Mouse (Mus musculus) neutrophil, adult 5-6 weeks (primary cell): Measurements from ENCODE around the gene Tmem251. TPM values are rescaled to one million over a fixed set of nuclear protein-coding genes. Genes with fewer than 3 reads are reported as not detected.

Experiments
- ATAC-seq: fragments of 151-379, 151-347 bp; 2 replicates; pipeline ENCODE4 v1.8.0; 2017; ENCODE audit warnings: mild to moderate bottlenecking, moderate TSS enrichment; ENCODE audit not compliant: insufficient number of reproducible peaks, poor library complexity, low FRiP score, severe bottlenecking; ENCODE audit errors: extremely low read depth
- total RNA-seq: library from RNA; stranded (forward); fragments of 200-1000 nt; gene quantifications from 2 replicates; pipeline ENCODE4 v1.2.3, GENCODE M21; 2017

The Tmem251 gene
- total RNA-seq, 1 experiment from 2014 or later = 11.2 TPM

DNA sequence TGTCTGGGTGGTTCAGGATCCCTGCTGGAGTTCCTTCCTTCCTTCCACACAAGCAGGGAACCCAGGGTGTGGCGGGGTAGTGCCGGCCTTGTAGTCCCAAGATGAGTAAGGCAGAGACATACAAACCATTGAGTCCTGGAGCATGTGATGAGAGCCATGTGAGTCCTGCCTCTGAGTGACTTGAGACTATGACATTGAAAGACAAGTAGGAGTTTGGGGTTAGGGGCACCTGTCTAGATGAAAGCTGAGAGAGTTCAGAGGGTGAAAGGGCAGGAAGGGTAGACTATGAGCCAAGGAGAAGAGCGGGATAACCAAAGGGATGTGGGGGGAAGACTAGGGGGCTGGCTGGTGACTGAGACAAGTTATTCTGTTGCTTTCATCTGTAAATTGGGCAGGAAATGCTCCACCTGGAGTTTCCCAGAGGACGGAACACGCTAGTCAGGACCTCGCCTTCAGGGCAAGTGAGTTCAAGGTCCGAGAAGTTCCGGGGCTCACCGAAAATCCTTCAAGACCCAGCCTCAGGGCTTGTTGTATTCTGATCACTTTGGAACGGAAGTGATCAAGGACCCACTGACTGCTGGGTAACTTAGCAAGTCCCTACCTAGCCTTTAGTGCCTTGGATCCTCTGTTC, 36.6 kb upstream of the Tmem251 start:
- ATAC-seq = no peak

DNA sequence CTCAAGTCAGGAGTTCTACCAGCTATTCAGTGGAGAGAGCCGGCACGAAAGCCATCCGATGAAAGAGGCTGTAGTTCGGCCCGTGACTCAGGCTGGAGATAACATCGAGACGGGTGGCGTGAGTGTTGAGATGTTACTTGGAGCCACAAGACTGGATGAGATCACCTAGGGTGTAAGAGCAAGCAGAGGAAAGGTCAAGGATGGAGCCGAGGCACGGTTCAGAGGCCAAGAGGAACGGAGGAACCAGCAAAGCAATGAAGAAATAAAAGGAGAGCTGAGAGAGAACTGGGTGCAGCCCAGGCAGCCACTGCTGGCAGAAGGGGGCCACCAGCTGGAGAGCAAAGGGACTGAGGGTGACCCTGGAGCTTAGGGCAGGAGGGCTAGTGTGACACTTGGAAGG, 35.3 kb upstream of the Tmem251 start:
- no peak for ATAC-seq

DNA sequence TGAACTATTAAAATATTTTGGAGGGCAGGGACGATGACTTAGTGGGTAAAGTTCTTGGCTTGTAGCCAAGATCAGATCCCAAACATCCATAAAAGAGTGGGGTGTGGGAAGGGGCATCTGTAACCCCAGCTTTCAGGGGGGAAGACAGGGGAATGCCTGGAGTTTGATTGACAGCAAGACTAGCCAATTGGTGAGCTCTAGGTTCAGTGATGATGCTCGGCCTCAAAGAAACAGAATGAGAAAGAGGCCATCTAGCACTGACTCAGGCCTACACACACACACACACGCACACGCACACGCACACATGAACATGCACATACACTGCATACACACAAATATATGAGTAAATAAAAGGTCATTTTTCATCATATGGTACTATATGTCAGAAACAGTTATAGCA, 33.7 kb upstream of the Tmem251 start:
- no peak for ATAC-seq

DNA sequence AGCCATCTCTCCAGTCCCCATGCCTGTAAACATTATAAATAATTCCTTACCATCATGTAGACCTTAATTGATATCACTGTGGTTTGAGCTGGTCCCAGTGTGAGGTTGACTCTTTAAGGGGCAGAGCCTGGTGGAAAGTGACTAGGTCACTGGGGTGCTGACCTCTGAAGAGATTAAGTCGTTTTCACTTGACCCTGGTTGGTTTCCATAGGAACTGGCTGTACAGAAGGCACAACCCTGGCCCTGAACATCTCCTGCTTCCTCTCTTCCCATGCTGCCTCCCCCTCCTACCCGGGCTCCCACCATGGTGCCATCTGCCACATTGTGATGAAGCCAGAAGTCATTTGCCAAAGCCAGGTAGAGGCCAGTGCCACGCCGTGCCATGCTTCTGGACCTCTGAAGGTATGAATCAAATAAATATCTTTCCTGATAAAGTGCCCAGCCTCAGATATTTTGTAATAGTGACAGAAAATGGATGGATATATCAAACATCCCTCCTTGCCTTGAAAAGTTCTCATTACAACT, 32.6 kb upstream of the Tmem251 start:
- no peak for ATAC-seq

DNA sequence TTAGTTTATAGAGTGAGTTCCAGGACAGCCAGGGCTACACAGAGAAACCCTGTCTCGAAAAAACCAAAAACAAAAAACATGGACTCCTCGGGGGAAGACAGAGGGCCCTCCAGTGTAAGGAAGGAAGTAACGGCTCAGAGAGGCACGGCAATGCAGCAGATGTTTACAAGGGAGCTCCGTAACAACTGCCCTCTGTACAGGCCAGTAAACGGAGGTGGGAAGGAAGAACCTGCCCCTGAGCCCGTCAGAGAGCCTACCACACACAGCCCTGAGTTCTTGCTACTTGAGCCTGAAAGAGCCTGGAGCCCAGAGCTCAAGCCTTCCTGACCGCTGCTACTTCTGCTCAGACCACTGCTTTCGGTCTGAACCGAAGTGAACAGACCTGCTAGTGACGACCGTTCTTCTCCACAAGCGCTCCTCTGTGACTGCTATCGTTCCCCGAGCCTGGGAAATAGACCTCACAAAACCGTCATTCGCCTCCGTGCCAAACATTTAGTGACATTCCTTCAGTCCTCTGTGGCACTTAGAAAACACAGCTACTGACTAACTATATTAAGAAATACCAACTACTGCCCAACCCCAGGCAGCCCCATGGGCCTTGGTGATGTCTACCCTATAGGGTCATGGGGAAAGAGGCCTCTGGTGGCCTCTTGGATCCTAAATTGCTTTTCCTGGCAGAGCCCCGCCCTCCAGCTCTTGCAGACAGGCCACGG, 30.3 kb upstream of the Tmem251 start:
- peak; percentile 40; the same call in 1 of the 2 replicates for ATAC-seq

DNA sequence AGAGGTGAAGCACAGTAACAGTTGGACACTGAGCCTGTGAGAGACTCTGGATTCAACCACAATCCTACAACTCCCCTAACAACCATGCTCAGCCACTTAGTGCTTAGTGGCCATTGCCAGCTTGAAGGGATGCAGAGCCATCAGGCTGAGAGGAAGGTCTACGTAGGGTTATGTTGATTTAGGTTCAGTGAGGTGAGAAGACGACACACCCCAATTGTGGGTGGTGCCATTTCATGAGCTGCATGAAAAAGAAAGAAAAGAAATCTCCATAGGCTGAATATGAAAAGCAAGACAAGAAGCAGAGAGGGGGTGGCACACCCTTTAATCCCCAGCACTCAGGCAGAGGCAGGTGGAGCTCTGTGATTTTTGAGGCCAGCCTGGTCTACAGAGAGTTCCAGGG, 29.4 kb upstream of the Tmem251 start:
- peak; percentile 70 for ATAC-seq

DNA sequence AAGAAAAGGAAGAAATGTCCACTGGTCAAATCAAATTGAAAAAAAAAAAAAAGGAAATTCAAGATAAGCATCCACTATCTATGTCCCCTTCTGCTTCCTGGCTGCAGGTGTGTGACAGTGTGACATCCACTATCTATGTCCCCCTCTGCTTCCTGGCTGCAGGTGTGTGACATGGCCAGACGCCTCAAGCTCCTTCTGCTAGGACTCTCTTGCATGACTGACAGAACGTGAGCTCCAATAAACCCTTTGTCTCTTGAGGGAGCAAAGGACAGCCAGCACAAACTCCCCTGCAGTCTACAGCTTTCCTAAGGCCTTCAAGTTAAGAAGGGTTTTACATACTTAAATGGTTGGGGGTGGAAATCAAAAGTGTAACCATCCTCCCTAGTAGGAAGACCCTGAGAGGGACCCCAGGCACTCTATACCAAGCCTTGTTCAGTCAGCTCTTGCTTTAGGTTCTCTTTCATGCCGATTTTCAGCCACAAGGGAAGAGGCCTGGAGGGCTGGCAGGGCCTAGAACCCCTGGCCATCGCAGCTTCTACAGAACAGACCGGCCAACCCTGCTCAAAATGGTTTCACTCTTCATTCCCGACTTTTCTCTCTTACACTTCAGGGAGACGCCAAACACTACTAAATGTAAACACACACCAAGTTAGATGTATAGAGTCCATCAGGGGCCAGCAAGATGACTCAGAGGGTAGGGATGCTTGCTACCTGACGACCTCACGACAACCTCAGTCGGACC, 28.7 kb upstream of the Tmem251 start:
- no peak for ATAC-seq

DNA sequence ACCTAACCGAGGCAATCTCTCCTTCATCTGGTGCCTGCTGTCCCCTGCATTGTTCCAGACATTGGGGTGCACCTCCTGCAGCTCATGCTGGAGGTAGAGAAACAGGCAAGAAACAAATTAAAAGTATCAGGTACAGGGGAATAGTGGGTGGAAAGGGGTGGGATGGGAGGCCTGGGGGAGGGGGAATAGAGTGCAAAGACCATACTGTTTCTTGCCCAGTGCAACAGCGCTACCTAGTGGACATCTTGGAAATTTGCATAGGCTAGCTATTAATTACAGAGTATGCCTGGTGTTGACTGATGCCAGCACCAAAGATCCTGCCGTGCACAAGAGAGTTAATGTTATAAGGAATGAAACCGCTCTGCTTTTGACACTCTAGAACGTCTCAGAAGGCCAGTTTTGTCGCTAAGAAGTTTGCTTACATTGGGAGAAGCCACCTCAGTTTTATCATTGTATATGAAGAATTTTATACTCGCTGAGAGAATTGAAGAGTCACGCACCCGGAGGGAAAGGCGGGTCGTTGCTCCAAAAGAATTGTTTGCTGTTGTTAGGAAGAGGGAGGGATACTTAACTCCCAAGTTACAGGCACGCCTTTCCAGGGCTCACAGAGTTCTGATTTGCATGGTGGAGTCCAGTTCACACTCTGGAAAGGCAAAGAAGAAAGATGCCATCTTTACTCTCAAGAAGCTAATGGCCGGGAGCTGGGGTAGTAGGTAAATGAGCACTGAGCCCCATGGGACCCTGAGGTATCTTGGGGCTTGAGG, 23.8 kb upstream of the Tmem251 start:
- peak; percentile 72; the same call in 1 of the 2 replicates for ATAC-seq

DNA sequence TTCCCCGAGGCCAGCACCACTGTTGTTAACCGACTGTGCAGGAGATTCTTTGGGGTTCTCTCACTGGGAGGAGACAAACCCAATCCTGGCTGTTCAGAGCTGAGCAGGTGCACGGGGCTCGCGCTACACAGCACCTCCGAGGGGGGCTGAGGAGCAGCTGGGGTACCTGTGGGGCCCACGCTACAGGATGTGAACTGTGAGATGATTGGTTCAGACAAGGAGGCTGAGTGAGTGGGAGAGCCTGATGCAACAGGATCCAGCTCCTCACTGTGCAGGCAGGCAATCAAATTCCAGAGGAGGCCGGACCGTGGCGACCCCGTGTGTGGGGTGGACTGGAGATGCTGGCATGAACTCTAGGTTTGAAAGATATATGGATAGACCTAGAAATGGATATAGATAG, 21.1 kb upstream of the Tmem251 start:
- no peak for ATAC-seq

DNA sequence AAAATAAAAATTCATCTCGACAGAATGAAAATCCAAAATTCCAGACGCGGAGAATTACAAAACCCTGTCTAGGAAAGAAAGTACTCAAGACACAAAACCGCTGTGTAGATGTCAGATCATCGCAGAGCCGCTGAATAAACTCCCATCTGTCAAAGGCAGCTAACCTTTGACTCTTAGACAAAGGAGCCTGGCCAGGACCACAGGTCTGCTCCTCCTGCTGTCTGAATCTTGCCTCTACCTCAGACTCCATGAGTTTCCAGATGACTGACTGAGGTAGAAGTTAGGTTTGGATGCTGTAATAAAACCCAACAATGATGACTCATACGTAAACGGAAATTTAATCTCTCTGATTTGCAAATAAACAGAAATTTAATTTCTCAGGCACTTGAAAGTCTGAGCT, 20.6 kb upstream of the Tmem251 start:
- no peak for ATAC-seq

DNA sequence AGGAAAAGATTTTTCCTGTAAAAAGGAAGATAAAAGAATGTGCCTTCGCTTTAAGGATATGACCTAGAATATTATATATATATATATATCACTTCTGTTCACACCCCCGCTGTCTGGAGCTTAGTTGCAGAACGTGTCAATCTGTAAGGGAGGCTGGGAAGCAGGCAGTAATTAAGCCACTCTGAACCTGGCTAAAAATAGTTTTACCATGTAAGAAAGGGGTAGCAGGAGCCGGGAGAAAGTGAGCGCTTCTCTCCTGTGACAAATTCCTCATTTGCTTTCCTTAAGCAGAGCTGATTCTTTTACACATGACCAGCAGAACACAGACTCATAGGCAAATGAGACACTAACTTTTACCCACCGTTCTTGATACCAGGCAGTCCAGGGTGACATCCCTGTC, 19.7 kb upstream of the Tmem251 start:
- no peak for ATAC-seq

DNA sequence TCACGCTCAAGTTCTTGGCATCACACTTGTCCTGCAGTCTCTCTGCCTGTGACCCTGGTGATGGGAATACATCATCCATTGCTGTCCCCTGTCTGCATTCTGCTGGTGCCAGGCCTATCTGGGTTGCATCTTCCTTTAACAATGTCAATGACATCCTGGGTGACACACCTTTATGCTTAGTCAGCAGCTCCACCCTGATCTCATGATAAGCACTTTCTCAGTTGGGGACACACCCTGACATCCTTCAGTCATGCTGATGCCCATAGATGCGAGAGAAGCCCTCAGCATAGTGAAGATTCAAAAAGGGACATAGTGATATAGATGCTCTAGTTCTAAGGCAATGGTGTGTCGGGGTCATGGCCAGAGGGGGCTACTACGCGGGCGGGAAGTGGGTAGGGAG, 18.4 kb upstream of the Tmem251 start:
- ATAC-seq = no peak

DNA sequence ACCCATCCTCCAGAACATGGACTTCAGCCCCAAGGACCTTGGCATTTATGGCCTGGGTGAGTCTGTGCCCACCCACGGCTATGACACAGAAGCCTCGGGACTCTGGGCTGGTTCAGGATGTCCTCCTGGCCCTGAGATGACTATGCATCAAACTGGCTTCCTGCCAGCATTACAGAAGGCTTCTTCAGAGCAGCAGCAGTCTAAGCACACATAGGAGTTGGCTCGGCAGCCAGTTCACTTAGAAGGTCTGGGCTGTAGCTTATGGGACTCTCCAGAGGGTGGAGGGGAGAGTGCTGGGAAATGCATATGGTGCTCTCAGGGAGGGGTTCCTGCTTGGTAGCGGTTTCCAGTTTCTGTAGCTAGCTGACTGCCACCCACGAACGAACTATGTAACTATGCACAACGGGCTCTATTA, 17.8 kb upstream of the Tmem251 start:
- no peak for ATAC-seq

DNA sequence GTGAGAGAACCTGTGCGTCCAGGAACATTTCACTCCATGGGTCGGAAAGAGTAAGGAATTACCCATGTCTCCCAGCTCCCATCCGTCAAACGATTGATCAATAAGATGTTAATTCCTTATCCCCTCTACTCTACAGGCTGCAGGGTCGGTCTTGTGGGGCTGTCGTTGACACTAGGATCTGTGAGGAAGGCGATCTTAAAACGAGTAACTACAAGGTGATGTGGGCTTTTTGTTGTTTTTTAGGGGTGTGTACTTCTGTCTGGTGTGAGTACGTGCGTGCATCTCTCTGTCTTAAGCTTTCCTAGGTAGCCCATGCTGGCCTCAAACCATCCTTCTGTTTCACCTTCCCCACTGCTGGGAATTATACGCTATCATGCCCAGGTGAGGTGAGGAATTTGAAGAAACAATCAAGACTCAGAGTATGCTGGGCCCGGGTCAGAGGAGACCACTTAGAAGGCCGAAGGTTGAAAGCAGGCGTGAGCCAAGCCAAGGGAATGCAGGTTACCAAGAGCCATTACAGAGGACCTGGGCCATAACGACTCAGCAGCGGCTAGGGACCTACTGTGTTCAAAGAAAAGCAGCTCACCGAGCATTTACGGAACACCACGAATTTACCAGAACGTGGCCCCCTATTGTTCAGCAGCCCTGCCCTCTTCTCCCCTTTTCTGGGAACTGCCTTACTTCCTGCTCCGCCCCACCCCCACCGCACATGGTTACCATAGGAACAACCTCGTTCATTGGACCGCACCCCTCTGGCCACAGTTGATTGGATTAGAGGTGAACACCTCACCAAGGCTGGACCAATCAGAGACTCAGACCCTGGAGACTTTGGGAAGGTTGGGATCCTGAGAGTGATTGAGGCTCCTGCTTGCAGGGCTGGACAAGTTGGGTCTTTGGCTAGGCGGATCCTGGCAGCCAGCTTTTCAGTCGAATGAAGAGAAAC, 13.4 kb upstream of the Tmem251 start:
- ATAC-seq = no peak

DNA sequence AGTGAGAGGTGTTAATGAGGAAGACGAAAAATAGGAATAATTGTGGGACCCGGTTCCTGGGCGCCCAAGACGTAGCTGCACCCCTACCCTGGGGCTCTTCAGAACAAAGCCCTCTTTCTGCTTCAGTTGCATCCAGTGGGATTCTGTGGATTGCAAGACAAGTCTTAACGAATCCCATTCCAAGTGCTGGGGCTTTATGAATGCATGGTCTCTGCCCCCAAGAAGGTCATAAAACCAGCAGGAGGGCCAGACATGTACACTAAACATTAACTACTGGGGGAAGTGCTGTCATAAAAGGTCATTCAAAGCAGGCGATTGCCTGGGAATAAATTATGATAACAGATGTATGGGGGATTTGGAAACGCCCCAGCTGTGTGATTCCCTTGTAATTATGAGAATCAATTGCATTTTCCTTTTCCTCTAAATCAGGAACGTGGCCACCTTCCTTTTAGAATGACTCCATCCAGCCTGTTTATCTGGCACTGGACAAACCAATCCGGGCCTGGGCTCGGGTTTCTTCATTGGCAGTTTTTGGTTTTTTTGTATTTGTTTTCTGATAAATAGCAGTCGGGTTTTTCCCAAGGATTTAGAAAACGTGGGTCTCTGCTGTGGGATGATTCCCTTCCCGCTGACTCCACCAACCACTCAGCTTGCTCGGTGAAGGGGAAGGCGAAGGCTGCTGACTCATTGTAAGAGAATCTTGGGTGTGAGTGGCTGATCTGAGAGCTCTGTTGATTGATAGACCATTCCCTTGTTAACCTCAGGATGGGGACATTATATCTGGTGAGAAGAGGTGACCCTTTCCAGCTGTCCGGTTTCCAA, 12.6 kb upstream of the Tmem251 start:
- no peak for ATAC-seq

DNA sequence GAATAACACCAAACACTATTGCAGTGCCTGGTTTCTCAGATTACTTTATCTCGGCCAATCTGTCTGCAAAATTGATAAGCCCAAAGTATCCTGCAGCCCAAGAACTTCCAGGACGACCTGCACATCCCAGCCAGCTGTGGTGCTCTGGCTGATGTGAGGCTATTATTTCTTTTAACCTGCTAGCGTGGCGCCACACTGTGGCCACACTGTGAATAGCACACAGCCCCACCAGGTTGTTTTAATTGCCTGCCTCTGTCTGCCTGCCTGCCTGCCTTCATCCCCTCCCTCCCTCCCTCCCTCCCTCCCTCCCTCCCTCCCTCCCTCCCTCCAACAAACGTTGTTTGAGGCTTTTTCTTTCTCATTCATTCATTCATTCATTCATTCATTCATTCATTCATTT, 10.2 kb upstream of the Tmem251 start:
- ATAC-seq = peak; percentile 82

DNA sequence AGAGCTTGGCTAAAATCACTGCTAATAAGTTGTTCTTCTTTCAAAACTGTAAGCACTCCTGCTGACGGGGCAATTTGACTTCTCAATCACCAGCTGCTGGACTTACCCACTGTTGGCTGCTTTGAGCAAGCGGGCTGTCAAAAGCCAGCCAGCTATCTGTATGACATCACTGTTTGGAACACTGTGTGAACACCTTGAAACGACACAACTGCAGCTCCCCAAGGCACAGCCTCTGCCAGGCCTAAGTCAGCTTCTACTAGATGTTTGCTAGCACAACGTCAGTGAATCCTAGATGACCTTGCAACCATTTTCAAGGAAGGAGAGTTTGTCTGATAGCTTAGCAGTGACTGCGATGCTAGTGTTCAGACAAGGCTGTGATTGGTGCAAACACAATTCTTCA, 4.5 kb upstream of the Tmem251 start:
- ATAC-seq = no peak
